Mouse (Mus musculus): ENCODE results near the gene Med27.

GRCm38 (mm10) chr2:29407350-29407749 lies 60.7 kb downstream of the Med27 start:
- TF ChIP-seq CTCF (IDR thresholded peaks at IDR 0.05; ENCODE audit: low read depth, low read length) (no peak), POLR2A (IDR thresholded peaks at IDR 0.05; ENCODE audit: insufficient read depth, low read length) (no peak), EP300 (IDR thresholded peaks at IDR 0.05; ENCODE audit: insufficient read depth, low read depth, low read length) (no peak)
